Mouse (Mus musculus): ENCODE measurements around the gene Pcnt.

The Pcnt gene

DNA sequence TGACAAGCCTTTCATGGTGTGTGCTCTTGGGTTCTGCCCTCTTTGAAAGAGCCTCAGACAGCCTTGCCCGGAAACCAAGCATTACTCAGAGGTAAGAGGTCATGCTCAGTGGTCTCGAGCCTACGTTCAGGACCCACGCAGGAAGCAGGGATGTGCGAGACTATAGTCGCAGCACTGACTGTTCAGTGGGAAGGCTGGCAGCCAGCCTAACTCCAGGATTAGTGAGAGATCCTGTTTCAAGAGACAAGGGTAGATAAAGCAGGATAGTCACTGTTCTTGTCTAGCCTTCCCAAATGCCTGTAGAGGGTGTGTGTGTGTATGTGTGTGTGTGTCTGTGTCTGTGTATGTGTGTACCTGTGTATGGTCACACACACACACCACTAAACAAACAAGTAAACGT is 126.4 kb downstream of the Pcnt start:
- DNase-seq (ENCODE audit: low spot score in 2 of 2), result no peak

DNA sequence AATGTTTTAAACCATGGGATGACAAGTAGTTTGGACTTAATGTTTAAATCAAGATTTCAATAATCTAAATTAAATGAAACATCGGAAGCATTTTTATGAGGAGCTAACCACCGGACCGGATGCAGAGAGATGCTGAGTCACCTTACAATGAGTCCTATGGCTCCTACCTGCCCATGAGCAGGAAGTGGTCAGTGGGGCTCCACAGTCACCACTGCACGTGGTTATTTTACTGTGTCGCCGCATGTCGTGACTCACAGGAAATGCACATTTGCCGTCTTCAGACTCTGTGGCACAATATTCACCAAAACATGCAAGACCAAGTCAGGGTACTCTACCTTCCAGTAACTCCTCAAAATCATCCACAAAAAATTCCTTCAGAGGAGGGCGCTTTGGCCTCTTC is 135.8 kb downstream of the Pcnt start:
- no peak for DNase-seq (ENCODE audit: low spot score in 2 of 2)

Measured in cerebellum, postnatal 4 days (tissue).